Mouse (Mus musculus) intestine, embryonic 15.5 days (tissue): ENCODE measurements around the gene Itga11. TPM values are rescaled to one million over a fixed set of nuclear protein-coding genes. Genes with fewer than 3 reads are reported as not detected.
A peak's percentile ranks its signal among the peaks of the same experiment; 100 is the strongest.
"Not testable (repeated sequence)": the region's sequence is repeated elsewhere in the genome, so short reads cannot be mapped to it uniquely, and the experiment has no call there.

Source experiments
- ATAC-seq: fragments of 200-750 bp; cut with Nextera tagmentation; 2 replicates; pipeline ENCODE4 v1.8.0; 2017; ENCODE audit warnings: moderate TSS enrichment, moderate library complexity
- H3K27ac ChIP-seq: fragments of 300-500 bp; sonication (generic); 2 replicates; pipeline ENCODE4 v1.5.1; 2015; ENCODE audit warnings: mild to moderate bottlenecking, inconsistent platforms
- H3K27me3 ChIP-seq: fragments of 300-500 bp; sonication (generic); replicated peaks from 2 replicates; pipeline ENCODE4 v1.6.1; 2015; ENCODE audit warnings: inconsistent platforms
- H3K36me3 ChIP-seq: fragments of 300-500 bp; sonication (generic); 2 replicates; pipeline ENCODE4 v1.6.1; 2015; ENCODE audit warnings: inconsistent platforms
- H3K4me1 ChIP-seq: fragments of 300-500 bp; sonication (generic); replicated peaks from 2 replicates; pipeline ENCODE4 v1.6.1; 2015; ENCODE audit warnings: inconsistent platforms
- H3K4me2 ChIP-seq: fragments of 300-500 bp; sonication (generic); replicated peaks from 2 replicates; pipeline ENCODE4 v1.6.1; 2015; ENCODE audit warnings: mild to moderate bottlenecking, inconsistent platforms
- H3K4me3 ChIP-seq: fragments of 300-500 bp; sonication (generic); replicated peaks from 2 replicates; pipeline ENCODE4 v1.5.1; 2015; ENCODE audit warnings: inconsistent platforms
- H3K9ac ChIP-seq: fragments of 300-500 bp; sonication (generic); 2 replicates; pipeline ENCODE4 v1.6.1; 2015; ENCODE audit warnings: inconsistent platforms
- H3K9me3 ChIP-seq: fragments of 300-500 bp; sonication (generic); 2 replicates; pipeline ENCODE4 v1.6.1; 2016; ENCODE audit warnings: inconsistent platforms
- WGBS: fragments of 180-500 bp; shearing (Covaris S2); methylation state at CpG from one replicate; pipeline ENCODE4 v1.1.7; 2015; 5-methylcytosine and 5-hydroxymethylcytosine counted together
- polyA plus RNA-seq: library from polyadenylated mRNA; unstranded; fragments of >200 nt; fragmentation: Nextera tagmentation; extraction: Ambion mirVana; gene quantifications from 2 replicates; pipeline ENCODE4 v1.2.1, GENCODE M21; 2015

The Itga11 gene
- polyA plus RNA-seq, 1 experiment from 2014 or later, result 3.0 TPM

GRCm38 (mm10) chr9:62659026-62659425, 18.6 kb upstream of the Itga11 start:
- no peak for ATAC-seq
- no peak overlapping the region for H3K9ac ChIP-seq
- H3K4me2 ChIP-seq, result no peak overlapping the region
- H3K27me3 ChIP-seq, result no peaks in the 10 kb centered on the region
- no peak overlapping the region for H3K27ac ChIP-seq
- no peaks in the 10 kb centered on the region for H3K36me3 ChIP-seq
- no peak overlapping the region for H3K4me3 ChIP-seq
- no peaks in the 10 kb centered on the region for H3K9me3 ChIP-seq
- 62% methylated on average over 4 of the region's 4 CpGs for WGBS
- H3K4me1 ChIP-seq, result no peaks in the 10 kb centered on the region

DNA sequence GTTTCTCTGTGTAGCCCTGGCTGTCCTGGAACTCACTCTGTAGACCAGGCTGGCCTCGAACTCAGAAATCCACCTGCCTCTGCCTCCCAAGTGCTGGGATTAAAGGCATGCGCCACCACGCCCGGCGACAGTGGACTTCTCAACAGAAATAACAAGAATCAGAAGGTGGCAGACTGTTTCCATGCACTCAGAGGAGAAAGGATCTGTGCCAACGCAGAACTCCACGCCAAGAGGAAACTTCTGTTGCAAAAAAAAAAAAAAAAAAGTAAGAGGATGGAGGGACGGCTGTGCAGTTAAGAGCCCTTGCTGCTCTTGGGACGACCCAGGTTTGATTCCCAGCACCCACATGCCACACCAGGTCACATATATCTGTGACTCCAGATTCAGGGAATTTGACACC, 16.7 kb upstream of the Itga11 start:
- H3K27ac ChIP-seq, H3K4me1 ChIP-seq, H3K4me2 ChIP-seq, H3K36me3 ChIP-seq, H3K9me3 ChIP-seq, H3K4me3 ChIP-seq, ATAC-seq, H3K27me3 ChIP-seq, H3K9ac ChIP-seq: not testable (repeated sequence)
- WGBS, result 91% methylated on average over 9 of the region's 9 CpGs

DNA sequence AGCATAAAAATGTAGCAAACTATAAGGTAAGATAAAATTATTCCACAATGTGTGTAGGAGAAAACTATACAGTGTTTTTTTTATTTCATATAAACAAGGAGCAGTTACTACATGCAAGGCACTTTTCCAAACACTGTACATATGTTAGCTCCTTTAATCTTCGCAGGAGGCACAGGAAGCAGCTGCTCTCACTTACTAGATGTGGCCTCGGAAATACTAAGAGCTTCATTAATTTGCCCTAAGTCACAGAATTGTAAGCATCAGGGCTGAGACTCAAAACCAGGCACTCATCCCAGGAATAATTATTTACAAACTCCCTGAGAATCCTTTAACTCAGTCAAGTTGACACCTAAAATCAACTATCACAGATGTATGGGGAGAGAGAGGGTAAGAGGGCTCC, 14.2 kb upstream of the Itga11 start:
- no peaks in the 10 kb centered on the region; the same call in 1 of the 2 replicates for H3K4me1 ChIP-seq
- H3K4me2 ChIP-seq, result no peak overlapping the region
- H3K27me3 ChIP-seq, result no peaks in the 10 kb centered on the region
- no peaks in the 10 kb centered on the region for H3K9me3 ChIP-seq
- no peak overlapping the region for H3K27ac ChIP-seq
- no peak overlapping the region for H3K4me3 ChIP-seq
- no peak for ATAC-seq
- no peak overlapping the region for H3K9ac ChIP-seq
- 32% methylated on average over 2 of the region's 2 CpGs for WGBS
- no peaks in the 10 kb centered on the region for H3K36me3 ChIP-seq

DNA sequence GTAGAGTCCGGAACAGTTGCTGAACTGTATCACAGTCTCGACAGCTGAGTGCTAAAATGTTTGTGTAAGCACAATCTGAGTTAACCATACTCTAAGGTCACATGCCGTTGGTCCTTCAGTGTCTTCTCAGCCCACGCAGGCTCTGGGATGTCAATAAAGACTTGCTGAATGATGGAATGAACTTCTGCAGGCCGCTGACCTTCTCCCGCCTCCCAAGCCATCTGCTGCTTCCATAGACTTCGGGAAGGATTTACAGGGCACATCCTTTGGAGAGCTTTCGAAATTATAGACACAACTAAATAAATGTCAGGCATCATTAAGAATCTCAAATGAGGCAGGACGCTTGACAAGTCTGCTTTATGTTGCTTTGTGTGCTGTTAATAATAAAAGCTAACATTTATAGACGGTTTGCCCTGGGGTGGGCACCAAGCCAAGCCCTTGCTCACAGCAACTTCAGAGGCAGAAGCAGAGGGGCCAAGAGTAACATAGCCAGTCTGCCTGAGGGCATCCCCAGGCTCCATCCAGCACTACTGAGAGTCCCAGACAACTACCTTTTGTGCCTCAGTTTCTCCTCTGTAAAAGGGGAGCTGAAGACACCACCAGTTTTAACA, 13.4 kb upstream of the Itga11 start:
- H3K36me3 ChIP-seq, result no peaks in the 10 kb centered on the region
- ATAC-seq, result no peak
- peak overlapping the region; percentile 8; the same call in 1 of the 2 replicates for H3K27ac ChIP-seq
- no peaks in the 10 kb centered on the region for H3K9me3 ChIP-seq
- H3K4me2 ChIP-seq, result no peak overlapping the region
- no peaks in the 10 kb centered on the region for H3K27me3 ChIP-seq
- 30% methylated on average over 10 of the region's 10 CpGs for WGBS
- no peaks in the 10 kb centered on the region; the same call in 1 of the 2 replicates for H3K4me1 ChIP-seq
- no peak overlapping the region for H3K9ac ChIP-seq
- H3K4me3 ChIP-seq, result no peak overlapping the region

GRCm38 (mm10) chr9:62665892-62666291, 11.7 kb upstream of the Itga11 start:
- ATAC-seq, result no peak
- Histone ChIP-seq H3K27ac (peak overlapping the region; percentile 51), H3K9me3 (no peaks in the 10 kb centered on the region), H3K4me1 (no peaks in the 10 kb centered on the region; the same call in 1 of the 2 replicates), H3K4me3 (no peak overlapping the region; the same call in 1 of the 2 replicates), H3K27me3 (no peaks in the 10 kb centered on the region), H3K9ac (no peak overlapping the region), H3K36me3 (no peaks in the 10 kb centered on the region), H3K4me2 (0 out of 2 replicates have a peak overlapping the region, but pooled peaks have one; percentile 28)
- WGBS, result 52% methylated on average over 4 of the region's 4 CpGs

DNA sequence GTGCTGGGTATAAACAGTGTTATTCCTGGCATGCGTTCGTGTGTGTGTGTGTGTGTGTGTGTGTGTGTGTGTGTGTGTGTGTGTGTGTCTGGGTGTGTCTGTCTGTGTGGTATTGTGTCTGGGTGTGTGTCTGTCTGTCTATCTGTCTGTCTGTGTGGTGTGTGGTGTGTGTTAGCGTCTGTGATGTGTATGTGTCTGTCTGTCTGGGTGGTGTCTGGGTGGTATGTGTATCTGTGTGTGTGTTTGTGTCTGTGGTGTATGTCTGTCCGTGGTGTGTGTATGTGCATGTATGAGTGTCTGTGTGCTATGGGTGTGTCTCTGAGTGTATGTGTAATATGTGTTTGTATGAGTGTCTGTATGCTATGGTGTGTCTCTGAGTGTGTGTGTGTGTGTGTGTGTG, 9.1 kb upstream of the Itga11 start:
- Histone ChIP-seq H3K27me3 (no peaks in the 10 kb centered on the region), H3K36me3 (no peaks in the 10 kb centered on the region), H3K9ac (no peak overlapping the region), H3K4me1 (no peaks in the 10 kb centered on the region; the same call in 1 of the 2 replicates), H3K27ac (no peak overlapping the region), H3K4me3 (no peak overlapping the region), H3K9me3 (no peaks in the 10 kb centered on the region), H3K4me2 (no peak overlapping the region)
- ATAC-seq, result no peak
- 82% methylated on average over 4 of the region's 4 CpGs for WGBS

DNA sequence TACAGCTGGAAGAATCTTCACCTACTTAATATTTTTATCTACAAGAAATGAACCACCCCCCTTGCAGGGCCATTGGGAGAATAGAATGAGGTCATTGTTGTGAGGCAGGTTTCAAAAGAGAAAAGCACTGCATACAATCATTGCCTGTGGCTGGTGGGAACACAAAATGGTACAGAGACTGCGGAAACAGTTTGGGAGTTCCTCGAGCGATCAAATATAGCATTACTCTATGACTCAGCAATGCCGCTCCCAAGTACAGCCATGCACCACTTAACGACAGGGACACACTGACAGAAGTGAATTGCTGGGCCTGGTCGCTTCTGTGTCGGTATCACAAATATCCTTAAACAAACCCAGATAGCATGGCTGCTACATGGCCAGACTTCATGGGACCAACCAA, 4.4 kb upstream of the Itga11 start:
- Histone ChIP-seq H3K4me2 (no peak overlapping the region), H3K9ac (no peak overlapping the region), H3K36me3 (no peaks in the 10 kb centered on the region), H3K4me3 (no peak overlapping the region), H3K27me3 (peaks cover 23% of the 10 kb centered on the region), H3K9me3 (no peaks in the 10 kb centered on the region), H3K4me1 (peaks cover 9% of the 10 kb centered on the region), H3K27ac (no peak overlapping the region)
- no peak for ATAC-seq
- WGBS, result 72% methylated on average over 7 of the region's 7 CpGs

DNA sequence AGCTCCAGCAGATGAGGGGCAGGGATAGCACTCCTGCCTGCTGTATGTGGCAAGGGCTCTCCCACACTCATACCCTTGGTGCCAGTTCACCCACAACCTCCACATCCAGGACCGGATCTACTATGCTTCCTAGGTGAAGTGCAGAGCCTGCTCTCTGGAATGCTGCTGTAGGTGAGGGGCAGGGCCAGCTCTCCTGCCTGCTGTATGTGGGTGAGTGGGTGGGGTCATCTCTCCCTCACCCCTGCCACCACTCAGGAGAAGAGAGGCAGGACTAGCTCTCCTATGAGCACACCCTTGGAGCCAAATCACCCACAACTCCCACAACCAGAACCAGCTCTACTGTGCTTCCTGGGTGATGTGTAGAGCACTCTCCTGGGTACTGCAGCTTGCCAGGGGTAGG, 2.5 kb upstream of the Itga11 start:
- H3K4me2 ChIP-seq, result no peak overlapping the region
- ATAC-seq, result no peak
- H3K36me3 ChIP-seq, result no peaks in the 10 kb centered on the region
- H3K9me3 ChIP-seq, result no peaks in the 10 kb centered on the region
- peaks cover 38% of the 10 kb centered on the region for H3K27me3 ChIP-seq
- no peak overlapping the region for H3K27ac ChIP-seq
- no peak overlapping the region for H3K4me3 ChIP-seq
- H3K4me1 ChIP-seq, result peaks cover 17% of the 10 kb centered on the region
- H3K9ac ChIP-seq, result no peak overlapping the region
- 83% methylated on average over 1 of the region's 1 CpGs for WGBS

DNA sequence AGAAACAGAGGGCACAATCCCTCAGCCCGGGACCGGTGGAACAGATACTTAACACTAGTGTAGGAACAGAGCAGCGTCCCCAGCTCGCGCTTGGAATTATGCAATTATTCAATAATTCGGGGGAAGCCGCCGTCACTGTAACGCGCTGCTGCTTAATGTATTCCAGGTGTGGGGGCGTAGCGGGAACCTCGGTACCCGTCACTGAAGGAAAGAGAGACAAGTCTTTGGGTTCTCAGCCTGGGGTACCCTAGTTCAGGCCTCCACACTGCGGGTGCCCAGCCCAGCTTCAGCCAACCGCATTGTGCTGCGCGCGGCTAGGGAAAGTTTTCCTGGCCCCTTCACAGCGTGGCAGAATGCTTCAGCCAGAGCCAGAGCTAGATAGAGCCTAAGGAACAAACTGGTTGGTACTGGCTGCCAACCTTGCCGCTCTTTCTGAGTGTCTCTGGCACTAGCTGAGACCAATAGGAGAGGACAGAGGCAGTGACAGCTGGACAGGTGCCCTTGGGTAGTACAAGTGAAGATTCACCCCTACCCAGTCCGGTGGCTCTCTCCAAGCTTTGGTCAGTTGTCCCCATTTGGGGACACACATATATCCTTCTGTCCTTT, 1.0 kb downstream of the Itga11 start:
- H3K27ac ChIP-seq, result no peak overlapping the region
- peak overlapping the region; percentile 45 for H3K4me3 ChIP-seq
- H3K36me3 ChIP-seq, result no peaks in the 10 kb centered on the region
- peaks cover 38% of the 10 kb centered on the region for H3K27me3 ChIP-seq
- H3K4me1 ChIP-seq, result peaks cover 17% of the 10 kb centered on the region
- H3K9ac ChIP-seq, result peak overlapping the region; percentile 22; the same call in 1 of the 2 replicates
- H3K9me3 ChIP-seq, result no peaks in the 10 kb centered on the region
- H3K4me2 ChIP-seq, result peak overlapping the region; percentile 87
- ATAC-seq, result no peak
- 9% methylated on average over 22 of the region's 22 CpGs for WGBS

- H3K36me3 ChIP-seq, result no peaks in the 10 kb centered on the region
- H3K4me1 ChIP-seq, result peaks cover 17% of the 10 kb centered on the region
- H3K4me3 ChIP-seq, result no peak overlapping the region
- H3K27ac ChIP-seq, result no peak overlapping the region
- peak overlapping the region; percentile 87; the same call in 1 of the 2 replicates for H3K4me2 ChIP-seq
- no peaks in the 10 kb centered on the region for H3K9me3 ChIP-seq
- H3K9ac ChIP-seq, result no peak overlapping the region
- no peak for ATAC-seq
- WGBS, result 70% methylated on average over 4 of the region's 4 CpGs
- peaks cover 38% of the 10 kb centered on the region for H3K27me3 ChIP-seq
These were observed 1.8 kb downstream of the Itga11 start for GRCm38 (mm10) chr9:62679398-62679797.

- no peaks in the 10 kb centered on the region for H3K36me3 ChIP-seq
- H3K27me3 ChIP-seq, result peaks cover 5% of the 10 kb centered on the region; the same call in 1 of the 2 replicates
- H3K4me1 ChIP-seq, result no peaks in the 10 kb centered on the region
- no peak for ATAC-seq
- H3K4me2 ChIP-seq, result no peak overlapping the region
- no peaks in the 10 kb centered on the region for H3K9me3 ChIP-seq
- WGBS, result 77% methylated on average over 7 of the region's 7 CpGs
- no peak overlapping the region for H3K9ac ChIP-seq
- H3K27ac ChIP-seq, result no peak overlapping the region
- no peak overlapping the region for H3K4me3 ChIP-seq
These were observed 6.7 kb downstream of the Itga11 start for GRCm38 (mm10) chr9:62684311-62684710.

- no peak for ATAC-seq
These were observed 12.1 kb downstream of the Itga11 start for GRCm38 (mm10) chr9:62689748-62690147.

GRCm38 (mm10) chr9:62694054-62694453, 16.4 kb downstream of the Itga11 start:
- H3K36me3 ChIP-seq, result no peaks in the 10 kb centered on the region
- H3K9me3 ChIP-seq, result no peaks in the 10 kb centered on the region
- H3K27ac ChIP-seq, result no peak overlapping the region
- H3K9ac ChIP-seq, result no peak overlapping the region
- ATAC-seq, result no peak
- H3K4me1 ChIP-seq, result no peaks in the 10 kb centered on the region
- H3K4me2 ChIP-seq, result no peak overlapping the region
- WGBS, result 66% methylated on average over 5 of the region's 5 CpGs
- H3K27me3 ChIP-seq, result no peaks in the 10 kb centered on the region
- no peak overlapping the region for H3K4me3 ChIP-seq

More at GRCm38 (mm10) chr9:62689748-62690147, 12.1 kb downstream of the Itga11 start:
- Histone ChIP-seq H3K27ac (no peak overlapping the region), H3K4me3 (no peak overlapping the region), H3K9me3 (no peaks in the 10 kb centered on the region), H3K4me2 (no peak overlapping the region), H3K27me3 (no peaks in the 10 kb centered on the region), H3K4me1 (no peaks in the 10 kb centered on the region), H3K9ac (no peak overlapping the region), H3K36me3 (no peaks in the 10 kb centered on the region)
- WGBS, result 87% methylated on average over 10 of the region's 10 CpGs
